Mouse (Mus musculus): ENCODE data around the gene Arid1b. TPM values are rescaled to one million over a fixed set of nuclear protein-coding genes. Genes with fewer than 3 reads are reported as not detected.

Arid1b gene
- polyA plus RNA-seq, 1 experiment from 2014 or later = 12.9 TPM

GRCm38 (mm10) chr17:5164794-5165193, 170.7 kb downstream of the Arid1b start:
- H3K4me1 ChIP-seq (ENCODE audit: control insufficient read depth, insufficient read depth, low read length) = no peaks in the 10 kb centered on the region
- WGBS = 80% methylated on average over 4 of the region's 4 CpGs
- no peaks in the 10 kb centered on the region for H3K36me3 ChIP-seq (replicated peaks; ENCODE audit: control insufficient read depth, insufficient read depth, low read depth, low read length)
- H3K9ac ChIP-seq (replicated peaks; ENCODE audit: low read length) = no peak overlapping the region
- H3K9me3 ChIP-seq (replicated peaks; ENCODE audit: control insufficient read depth, low read length) = no peaks in the 10 kb centered on the region
- DNase-seq (ENCODE audit: low spot score) = no peak
- ATAC-seq (replicated peaks; ENCODE audit: insufficient number of reproducible peaks, low FRiP score, low TSS enrichment, low read depth) = no peak
- H3K27ac ChIP-seq (replicated peaks; ENCODE audit: low read depth, low read length) = no peak overlapping the region
- no peak overlapping the region for H3K4me3 ChIP-seq (ENCODE audit: low read depth, low read length)
- no peaks in the 10 kb centered on the region for H3K27me3 ChIP-seq (ENCODE audit: control insufficient read depth, insufficient read depth, low read length)
- no peak overlapping the region for H3K4me2 ChIP-seq (ENCODE audit: low read depth, low read length)

DNA sequence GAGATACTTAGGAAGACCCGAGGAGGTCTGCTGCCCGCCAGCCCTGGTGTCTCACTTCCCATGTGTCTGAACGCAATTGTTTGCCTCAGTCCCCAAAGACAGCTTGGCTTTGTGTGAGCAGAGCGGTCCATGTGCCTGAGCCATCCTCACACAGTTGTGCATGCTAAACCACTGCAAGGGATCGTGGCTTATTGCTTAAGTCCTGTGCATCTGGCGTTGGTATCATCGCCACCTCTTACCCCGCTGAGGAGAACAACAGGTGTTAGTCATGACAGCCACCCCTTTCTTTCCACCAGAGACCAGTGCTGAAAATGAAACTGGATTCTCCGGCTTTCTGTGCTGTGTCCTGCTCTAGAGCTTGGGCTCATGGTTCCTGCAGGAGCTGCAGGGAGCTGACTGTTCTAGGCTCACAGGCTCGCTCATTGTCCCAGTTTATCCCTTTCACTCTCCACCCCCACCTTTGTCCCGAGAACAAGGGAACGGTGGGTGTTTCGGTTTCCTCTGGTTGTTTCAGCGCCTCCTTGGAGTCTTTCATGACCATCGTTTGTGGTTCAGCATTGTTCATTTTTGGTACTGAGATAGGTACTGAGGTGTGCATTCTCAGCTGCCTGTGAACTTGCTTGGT, 171.2 kb downstream of the Arid1b start:
- 80% methylated on average over 15 of the region's 15 CpGs for WGBS
- H3K27ac ChIP-seq (replicated peaks; ENCODE audit: low read depth, low read length) = no peak overlapping the region
- H3K4me1 ChIP-seq (ENCODE audit: control insufficient read depth, insufficient read depth, low read length) = no peaks in the 10 kb centered on the region
- no peak for DNase-seq (ENCODE audit: low spot score)
- ATAC-seq (replicated peaks; ENCODE audit: insufficient number of reproducible peaks, low FRiP score, low TSS enrichment, low read depth) = no peak
- no peaks in the 10 kb centered on the region for H3K27me3 ChIP-seq (ENCODE audit: control insufficient read depth, insufficient read depth, low read length)
- no peak overlapping the region for H3K4me2 ChIP-seq (ENCODE audit: low read depth, low read length)
- H3K9ac ChIP-seq (replicated peaks; ENCODE audit: low read length) = no peak overlapping the region
- no peak overlapping the region for H3K4me3 ChIP-seq (ENCODE audit: low read depth, low read length)
- H3K36me3 ChIP-seq (replicated peaks; ENCODE audit: control insufficient read depth, insufficient read depth, low read depth, low read length) = no peaks in the 10 kb centered on the region
- no peaks in the 10 kb centered on the region for H3K9me3 ChIP-seq (replicated peaks; ENCODE audit: control insufficient read depth, low read length)

GRCm38 (mm10) chr17:5166175-5166574, 172.0 kb downstream of the Arid1b start:
- H3K36me3 ChIP-seq (replicated peaks; ENCODE audit: control insufficient read depth, insufficient read depth, low read depth, low read length) = no peaks in the 10 kb centered on the region

DNA sequence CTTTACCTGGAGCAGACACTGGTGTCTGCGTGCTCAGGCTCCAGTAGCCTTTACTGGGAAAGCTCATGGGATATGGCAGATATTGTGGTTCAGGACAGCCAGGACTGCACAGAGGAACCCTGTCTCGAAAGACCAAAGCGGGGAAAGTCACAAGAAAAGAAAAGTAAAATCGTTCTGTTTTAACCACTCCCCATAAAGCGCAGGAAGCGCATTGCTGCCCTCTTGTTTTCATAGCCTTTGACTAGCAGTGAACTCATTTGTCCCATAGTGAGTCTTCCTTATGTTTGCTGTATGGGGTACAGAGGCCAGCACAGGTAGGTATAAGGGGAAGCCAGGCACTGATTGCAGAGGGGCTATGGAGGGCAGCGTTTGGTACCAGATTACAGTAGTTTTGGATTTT, 173.9 kb downstream of the Arid1b start:
- H3K4me3 ChIP-seq (ENCODE audit: low read depth, low read length) = no peak overlapping the region
- no peak for DNase-seq (ENCODE audit: low spot score)
- H3K4me1 ChIP-seq (ENCODE audit: control insufficient read depth, insufficient read depth, low read length) = no peaks in the 10 kb centered on the region
- 84% methylated on average over 7 of the region's 7 CpGs for WGBS
- H3K36me3 ChIP-seq (replicated peaks; ENCODE audit: control insufficient read depth, insufficient read depth, low read depth, low read length) = no peaks in the 10 kb centered on the region
- no peaks in the 10 kb centered on the region for H3K27me3 ChIP-seq (ENCODE audit: control insufficient read depth, insufficient read depth, low read length)
- no peak for ATAC-seq (replicated peaks; ENCODE audit: insufficient number of reproducible peaks, low FRiP score, low TSS enrichment, low read depth)
- no peak overlapping the region for H3K27ac ChIP-seq (replicated peaks; ENCODE audit: low read depth, low read length)
- no peak overlapping the region for H3K9ac ChIP-seq (replicated peaks; ENCODE audit: low read length)
- H3K9me3 ChIP-seq (replicated peaks; ENCODE audit: control insufficient read depth, low read length) = no peaks in the 10 kb centered on the region
- no peak overlapping the region for H3K4me2 ChIP-seq (ENCODE audit: low read depth, low read length)

More at GRCm38 (mm10) chr17:5166175-5166574, 172.0 kb downstream of the Arid1b start:
- H3K4me1 ChIP-seq (ENCODE audit: control insufficient read depth, insufficient read depth, low read length) = no peaks in the 10 kb centered on the region
- 90% methylated on average over 4 of the region's 4 CpGs for WGBS
- H3K9ac ChIP-seq (replicated peaks; ENCODE audit: low read length) = no peak overlapping the region
- H3K4me3 ChIP-seq (ENCODE audit: low read depth, low read length) = no peak overlapping the region
- H3K4me2 ChIP-seq (ENCODE audit: low read depth, low read length) = no peak overlapping the region
- DNase-seq (ENCODE audit: low spot score) = no peak
- no peaks in the 10 kb centered on the region for H3K27me3 ChIP-seq (ENCODE audit: control insufficient read depth, insufficient read depth, low read length)
- no peak for ATAC-seq (replicated peaks; ENCODE audit: insufficient number of reproducible peaks, low FRiP score, low TSS enrichment, low read depth)
- H3K27ac ChIP-seq (replicated peaks; ENCODE audit: low read depth, low read length) = no peak overlapping the region
- H3K9me3 ChIP-seq (replicated peaks; ENCODE audit: control insufficient read depth, low read length) = no peaks in the 10 kb centered on the region

DNA sequence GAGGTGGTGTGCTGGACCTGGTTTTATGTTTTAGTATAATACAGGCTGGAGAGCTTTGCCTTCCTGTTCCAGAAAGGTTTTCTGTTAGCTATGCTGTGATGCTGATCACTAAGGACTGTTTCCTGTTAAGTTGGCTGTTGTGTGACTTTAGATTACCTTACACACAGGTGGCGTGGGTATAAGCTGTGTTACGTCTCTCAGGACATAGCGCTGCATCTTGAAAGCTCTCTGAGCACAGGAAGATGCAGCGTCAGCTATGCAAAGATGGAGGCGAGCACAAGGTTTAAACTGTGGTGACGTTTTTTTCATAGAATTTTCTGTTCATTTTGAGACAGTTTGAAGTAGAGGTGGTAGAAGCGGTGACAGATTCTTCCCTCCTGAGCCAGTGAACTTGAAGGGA, 174.5 kb downstream of the Arid1b start:
- WGBS = 90% methylated on average over 7 of the region's 7 CpGs
- no peak overlapping the region for H3K4me2 ChIP-seq (ENCODE audit: low read depth, low read length)

DNA sequence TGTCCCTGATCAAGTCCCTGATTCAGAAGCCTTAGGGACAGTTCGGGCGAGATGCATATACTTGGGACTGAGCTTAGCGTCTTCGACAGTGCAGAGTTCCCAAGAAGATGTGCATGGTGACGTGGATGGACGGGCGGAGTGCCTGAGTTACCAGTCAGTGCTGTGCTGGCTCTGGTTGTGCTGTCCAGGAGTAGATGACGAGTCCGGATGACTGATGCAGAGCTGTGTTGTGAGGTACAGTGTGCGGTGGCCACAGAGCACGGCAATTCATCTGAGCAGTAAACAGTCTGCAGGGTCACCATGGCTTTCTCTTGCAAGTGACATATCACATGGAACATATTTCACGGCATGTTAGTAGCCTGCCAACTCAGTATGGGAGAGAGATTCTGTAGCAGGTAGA, 176.2 kb downstream of the Arid1b start:
- Histone ChIP-seq H3K27me3 (ENCODE audit: control insufficient read depth, insufficient read depth, low read length) (no peaks in the 10 kb centered on the region), H3K4me1 (ENCODE audit: control insufficient read depth, insufficient read depth, low read length) (no peaks in the 10 kb centered on the region), H3K9ac (replicated peaks; ENCODE audit: low read length) (no peak overlapping the region), H3K27ac (replicated peaks; ENCODE audit: low read depth, low read length) (no peak overlapping the region), H3K4me3 (ENCODE audit: low read depth, low read length) (no peak overlapping the region), H3K4me2 (ENCODE audit: low read depth, low read length) (no peak overlapping the region), H3K36me3 (replicated peaks; ENCODE audit: control insufficient read depth, insufficient read depth, low read depth, low read length) (no peaks in the 10 kb centered on the region), H3K9me3 (replicated peaks; ENCODE audit: control insufficient read depth, low read length) (no peaks in the 10 kb centered on the region)
- DNase-seq (ENCODE audit: low spot score) = no peak
- 94% methylated on average over 12 of the region's 12 CpGs for WGBS
- no peak for ATAC-seq (replicated peaks; ENCODE audit: insufficient number of reproducible peaks, low FRiP score, low TSS enrichment, low read depth)

More for the DNA sequence above, 174.5 kb downstream of the Arid1b start:
- no peaks in the 10 kb centered on the region for H3K27me3 ChIP-seq (ENCODE audit: control insufficient read depth, insufficient read depth, low read length)
- no peaks in the 10 kb centered on the region for H3K36me3 ChIP-seq (replicated peaks; ENCODE audit: control insufficient read depth, insufficient read depth, low read depth, low read length)
- no peaks in the 10 kb centered on the region for H3K9me3 ChIP-seq (replicated peaks; ENCODE audit: control insufficient read depth, low read length)
- no peak overlapping the region for H3K9ac ChIP-seq (replicated peaks; ENCODE audit: low read length)
- no peak for ATAC-seq (replicated peaks; ENCODE audit: insufficient number of reproducible peaks, low FRiP score, low TSS enrichment, low read depth)
- DNase-seq (ENCODE audit: low spot score) = no peak
- no peaks in the 10 kb centered on the region for H3K4me1 ChIP-seq (ENCODE audit: control insufficient read depth, insufficient read depth, low read length)
- H3K4me3 ChIP-seq (ENCODE audit: low read depth, low read length) = no peak overlapping the region
- H3K27ac ChIP-seq (replicated peaks; ENCODE audit: low read depth, low read length) = no peak overlapping the region

GRCm38 (mm10) chr17:5171467-5171866, 177.3 kb downstream of the Arid1b start:
- DNase-seq (ENCODE audit: low spot score) (no peak), ATAC-seq (replicated peaks; ENCODE audit: insufficient number of reproducible peaks, low FRiP score, low TSS enrichment, low read depth) (no peak)
- Histone ChIP-seq H3K27me3 (ENCODE audit: control insufficient read depth, insufficient read depth, low read length) (no peaks in the 10 kb centered on the region), H3K9me3 (replicated peaks; ENCODE audit: control insufficient read depth, low read length) (no peaks in the 10 kb centered on the region), H3K27ac (replicated peaks; ENCODE audit: low read depth, low read length) (no peak overlapping the region), H3K36me3 (replicated peaks; ENCODE audit: control insufficient read depth, insufficient read depth, low read depth, low read length) (no peaks in the 10 kb centered on the region), H3K4me3 (ENCODE audit: low read depth, low read length) (no peak overlapping the region), H3K4me1 (ENCODE audit: control insufficient read depth, insufficient read depth, low read length) (no peaks in the 10 kb centered on the region), H3K4me2 (ENCODE audit: low read depth, low read length) (no peak overlapping the region), H3K9ac (replicated peaks; ENCODE audit: low read length) (no peak overlapping the region)
- 92% methylated on average over 5 of the region's 5 CpGs for whole genome bisulfite sequencing

- Histone ChIP-seq H3K9me3 (replicated peaks; ENCODE audit: control insufficient read depth, low read length) (no peaks in the 10 kb centered on the region), H3K27me3 (ENCODE audit: control insufficient read depth, insufficient read depth, low read length) (no peaks in the 10 kb centered on the region), H3K4me2 (ENCODE audit: low read depth, low read length) (no peak overlapping the region), H3K9ac (replicated peaks; ENCODE audit: low read length) (no peak overlapping the region), H3K4me3 (ENCODE audit: low read depth, low read length) (no peak overlapping the region), H3K36me3 (replicated peaks; ENCODE audit: control insufficient read depth, insufficient read depth, low read depth, low read length) (no peaks in the 10 kb centered on the region), H3K4me1 (ENCODE audit: control insufficient read depth, insufficient read depth, low read length) (no peaks in the 10 kb centered on the region), H3K27ac (replicated peaks; ENCODE audit: low read depth, low read length) (no peak overlapping the region)
- ATAC-seq (replicated peaks; ENCODE audit: insufficient number of reproducible peaks, low FRiP score, low TSS enrichment, low read depth) (no peak), DNase-seq (ENCODE audit: low spot score) (no peak)
- WGBS = 78% methylated on average over 6 of the region's 6 CpGs
These were observed 180.4 kb downstream of the Arid1b start for GRCm38 (mm10) chr17:5174426-5175020.
